Mouse (Mus musculus): ENCODE measurements around the gene Lgals3bp.

GRCm38 (mm10) chr11:118346395-118347096 is 55.3 kb downstream of the Lgals3bp start:
- TF ChIP-seq CTCF (IDR thresholded peaks at IDR 0.05; ENCODE audit: low read depth), result no peak
- TF ChIP-seq EP300 (IDR thresholded peaks at IDR 0.05; ENCODE audit: low read depth), result no peak

Measured in liver, embryonic 14.5 days (tissue).